Mouse (Mus musculus) bone marrow, adult 2 months (tissue): ENCODE measurements around the gene Tifa.

Experiments used
- CTCF ChIP-seq: fragments of 200-500 bp; IDR thresholded peaks from 2 replicates; pipeline ENCODE4 v1.5.1; 2011; ENCODE audit warnings: low read length, control low read depth; ENCODE audit not compliant: control insufficient read depth, insufficient read depth
- POLR2A ChIP-seq: fragments of 200-500 bp; IDR thresholded peaks from 2 replicates; pipeline ENCODE4 v1.6.1; 2011; ENCODE audit warnings: low read depth, mild to moderate bottlenecking, control low read depth, low read length, borderline replicate concordance; ENCODE audit not compliant: control insufficient read depth

DNA sequence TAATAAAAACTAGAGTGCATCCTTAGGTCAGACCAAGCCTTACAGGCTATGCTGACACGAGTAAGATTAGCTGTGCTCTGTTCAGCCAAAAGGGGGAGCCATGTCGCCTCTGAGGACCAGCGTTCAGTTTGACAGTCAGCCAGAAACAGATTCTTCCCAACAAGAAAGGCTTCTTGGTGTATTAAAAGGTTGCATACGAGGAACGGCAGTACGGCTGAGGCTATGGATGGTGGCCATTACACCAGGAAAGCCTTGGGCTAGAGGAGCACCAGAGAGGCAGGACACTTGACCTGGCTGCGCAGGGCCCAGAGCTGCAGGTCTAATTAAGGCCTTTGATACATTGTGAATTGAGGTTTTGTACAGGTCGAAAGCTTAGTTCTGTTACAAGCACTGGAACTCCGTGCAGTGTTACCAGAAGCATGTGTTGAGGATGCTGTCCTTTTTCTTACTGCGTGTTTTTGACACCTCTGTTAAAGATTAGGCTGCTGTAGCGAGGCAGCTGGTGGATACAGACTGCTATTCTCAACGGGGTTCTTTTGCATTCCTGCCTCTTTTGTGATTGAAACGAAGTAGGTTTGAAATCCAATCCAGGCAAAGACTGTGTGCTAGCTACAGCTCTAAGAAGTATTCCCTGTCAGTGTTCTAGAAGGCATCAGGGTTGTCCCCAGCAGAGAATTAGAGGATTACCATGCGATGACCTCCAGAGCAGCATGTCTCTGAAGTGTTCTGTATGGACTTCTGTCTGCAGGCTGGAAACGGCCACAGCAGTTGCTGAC is 64.0 kb downstream of the Tifa start:
- peak; percentile 93 for TF ChIP-seq CTCF
- TF ChIP-seq POLR2A: no peak
